Mouse (Mus musculus) MEL (cell line): Measurements from ENCODE around the gene Irak2. TPM values are rescaled to one million over a fixed set of nuclear protein-coding genes. Genes with fewer than 3 reads are reported as not detected.

Experiments used
- DNase-seq: peaks from one replicate; pipeline ENCODE4 v3.0.0; 2011; ENCODE audit warnings: low read depth, low spot score
- H3K27ac ChIP-seq: 2 replicates; pipeline ENCODE4 v1.5.1; 2012; ENCODE audit warnings: low read depth, mild to moderate bottlenecking, control low read depth, low read length, moderate library complexity; ENCODE audit not compliant: control insufficient read depth
- H3K27me3 ChIP-seq, 2 experiments: fragments of 150-350 bp in 1 of 2; sonication (generic) in 1 of 2; 2 replicates each; pipeline ENCODE4 v1.6.1; 2012; ENCODE audit warnings: low read length in 2 of 2, mild to moderate bottlenecking in 2 of 2, improper control_type of control experiment in 1 of 2, moderate library complexity in 1 of 2; ENCODE audit not compliant: insufficient read depth in 2 of 2, control insufficient read depth in 1 of 2
- H3K36me3 ChIP-seq, 2 experiments: 2 replicates each; pipeline ENCODE4 v1.6.1; 2012 to 2014; ENCODE audit warnings: low read length in 2 of 2, improper control_type of control experiment in 1 of 2, inconsistent platforms in 1 of 2, mild to moderate bottlenecking in 1 of 2; ENCODE audit not compliant: insufficient read depth in 2 of 2, control insufficient read depth in 1 of 2
- H3K4me1 ChIP-seq, 2 experiments: fragments of 150-350 bp in 1 of 2; sonication (generic) in 1 of 2; 2 replicates each; pipeline ENCODE4 v1.6.1; 2012; ENCODE audit warnings: low read length in 2 of 2, improper control_type of control experiment in 1 of 2, mild to moderate bottlenecking in 1 of 2; ENCODE audit not compliant: insufficient read depth in 2 of 2, control insufficient read depth in 1 of 2
- H3K4me3 ChIP-seq, 2 experiments: fragments of 150-350 bp in 1 of 2; sonication (generic) in 1 of 2; 2 replicates each; pipeline ENCODE4 v1.5.1; 2012; ENCODE audit warnings: low read depth in 2 of 2, low read length in 2 of 2, mild to moderate bottlenecking in 2 of 2, moderate library complexity in 2 of 2, control low read depth in 1 of 2, improper control_type of control experiment in 1 of 2; ENCODE audit not compliant: control insufficient read depth in 1 of 2, insufficient read depth in 1 of 2
- H3K79me2 ChIP-seq: 2 replicates; pipeline ENCODE4 v1.6.1; 2012; ENCODE audit warnings: mild to moderate bottlenecking, low read length, moderate library complexity; ENCODE audit not compliant: control insufficient read depth, poor library complexity, insufficient read depth
- H3K9ac ChIP-seq: 2 replicates; pipeline ENCODE4 v1.6.1; 2012; ENCODE audit warnings: low read depth, mild to moderate bottlenecking, control low read depth, low read length, moderate library complexity; ENCODE audit not compliant: control insufficient read depth, poor library complexity, severe bottlenecking
- H3K9me3 ChIP-seq: fragments of 150-350 bp; sonication (generic); replicated peaks from 2 replicates; pipeline ENCODE4 v1.6.1; 2012; ENCODE audit warnings: mild to moderate bottlenecking, low read length, improper control_type of control experiment, moderate library complexity; ENCODE audit not compliant: insufficient read depth
- BHLHE40 ChIP-seq: IDR thresholded peaks from 2 replicates; pipeline ENCODE4 v1.6.1; 2012; ENCODE audit warnings: low read depth, mild to moderate bottlenecking, inconsistent platforms, low read length, improper control_type of control experiment, borderline replicate concordance
- CHD1 ChIP-seq: IDR thresholded peaks from 2 replicates; pipeline ENCODE4 v1.6.1; 2012; ENCODE audit warnings: low read depth, mild to moderate bottlenecking, inconsistent platforms, low read length, improper control_type of control experiment
- CHD2 ChIP-seq: IDR thresholded peaks from 2 replicates; pipeline ENCODE4 v1.6.1; 2011; ENCODE audit warnings: low read length, improper control_type of control experiment
- EP300 ChIP-seq, 2 experiments: IDR thresholded peaks; 2 replicates each; pipeline ENCODE4 v1.6.1; 2011; ENCODE audit warnings: improper control_type of control experiment in 2 of 2, low read length in 2 of 2, low read depth in 1 of 2, mild to moderate bottlenecking in 1 of 2
- GABPA ChIP-seq: IDR thresholded peaks from 2 replicates; pipeline ENCODE4 v1.6.1; 2012; ENCODE audit warnings: low read depth, mild to moderate bottlenecking, inconsistent platforms, low read length, improper control_type of control experiment, moderate library complexity
- GATA1 ChIP-seq: IDR thresholded peaks from 2 replicates; pipeline ENCODE4 v1.6.1; 2011; ENCODE audit warnings: low read depth, low read length, improper control_type of control experiment
- HCFC1 ChIP-seq: IDR thresholded peaks from 2 replicates; pipeline ENCODE4 v1.6.1; 2012; ENCODE audit warnings: low read depth, mild to moderate bottlenecking, inconsistent platforms, low read length, improper control_type of control experiment, moderate library complexity
- MAFK ChIP-seq: IDR thresholded peaks from 2 replicates; pipeline ENCODE4 v1.6.1; 2011; ENCODE audit warnings: low read depth, mild to moderate bottlenecking, low read length, improper control_type of control experiment, borderline replicate concordance
- MAX ChIP-seq: IDR thresholded peaks from 2 replicates; pipeline ENCODE4 v1.6.1; 2011; ENCODE audit warnings: low read length, improper control_type of control experiment
- MYC ChIP-seq: IDR thresholded peaks from 2 replicates; pipeline ENCODE4 v1.6.1; 2011; ENCODE audit warnings: low read depth, mild to moderate bottlenecking, low read length, improper control_type of control experiment, moderate library complexity
- NELFE ChIP-seq: IDR thresholded peaks from 2 replicates; pipeline ENCODE4 v1.6.1; 2011; ENCODE audit warnings: low read depth, low read length, improper control_type of control experiment
- NRF1 ChIP-seq: IDR thresholded peaks from 2 replicates; pipeline ENCODE4 v1.6.1; 2014; ENCODE audit warnings: low read depth, mild to moderate bottlenecking, inconsistent platforms, low read length, improper control_type of control experiment, moderate library complexity; ENCODE audit not compliant: poor library complexity, insufficient read depth, severe bottlenecking
- POLR2A ChIP-seq, 2 experiments: IDR thresholded peaks; 2 replicates each; pipeline ENCODE4 v1.6.1; 2011 to 2012; ENCODE audit warnings: low read length in 2 of 2, mild to moderate bottlenecking in 2 of 2, control low read depth in 1 of 2, improper control_type of control experiment in 1 of 2, low read depth in 1 of 2, moderate library complexity in 1 of 2; ENCODE audit not compliant: control insufficient read depth in 1 of 2, insufficient read depth in 1 of 2, poor library complexity in 1 of 2
- POLR2AphosphoS2 ChIP-seq: IDR thresholded peaks from 2 replicates; pipeline ENCODE4 v1.6.1; 2011; ENCODE audit warnings: low read length, improper control_type of control experiment
- POLR2AphosphoS5 ChIP-seq: IDR thresholded peaks from 2 replicates; pipeline ENCODE4 v1.6.1; 2012; ENCODE audit warnings: low read depth, borderline replicate concordance, mild to moderate bottlenecking, inconsistent platforms, low read length, moderate library complexity, mixed read lengths
- RAD21 ChIP-seq: IDR thresholded peaks from 2 replicates; pipeline ENCODE4 v1.6.1; 2011; ENCODE audit warnings: mild to moderate bottlenecking, low read depth, low read length, improper control_type of control experiment
- RCOR1 ChIP-seq: IDR thresholded peaks from 2 replicates; pipeline ENCODE4 v1.6.1; 2012; ENCODE audit warnings: low read depth, mild to moderate bottlenecking, inconsistent platforms, low read length, improper control_type of control experiment
- SIN3A ChIP-seq: IDR thresholded peaks from 2 replicates; pipeline ENCODE4 v1.6.1; 2012; ENCODE audit warnings: low read length, improper control_type of control experiment, inconsistent platforms
- SMC3 ChIP-seq: IDR thresholded peaks from 2 replicates; pipeline ENCODE4 v1.6.1; 2011; ENCODE audit warnings: low read depth, low read length, improper control_type of control experiment
- TAL1 ChIP-seq: IDR thresholded peaks from 2 replicates; pipeline ENCODE4 v1.6.1; 2012; ENCODE audit warnings: mild to moderate bottlenecking, inconsistent platforms, low read length, moderate library complexity, mixed read lengths
- TCF12 ChIP-seq: IDR thresholded peaks from 2 replicates; pipeline ENCODE4 v1.6.1; 2014; ENCODE audit warnings: low read depth, mild to moderate bottlenecking, inconsistent platforms, low read length, improper control_type of control experiment, moderate library complexity
- UBTF ChIP-seq: IDR thresholded peaks from 2 replicates; pipeline ENCODE4 v1.6.1; 2012; ENCODE audit warnings: low read depth, mild to moderate bottlenecking, inconsistent platforms, low read length, improper control_type of control experiment, moderate library complexity, borderline replicate concordance; ENCODE audit not compliant: insufficient read depth
- USF1 ChIP-seq: IDR thresholded peaks from 2 replicates; pipeline ENCODE4 v1.6.1; 2014; ENCODE audit warnings: low read depth, mild to moderate bottlenecking, inconsistent platforms, low read length, improper control_type of control experiment, moderate library complexity
- ZC3H11A ChIP-seq: IDR thresholded peaks from 2 replicates; pipeline ENCODE4 v1.6.1; 2012; ENCODE audit warnings: low read depth, mild to moderate bottlenecking, inconsistent platforms, low read length, improper control_type of control experiment
- ZKSCAN1 ChIP-seq: IDR thresholded peaks from 2 replicates; pipeline ENCODE4 v1.6.1; 2012; ENCODE audit warnings: low read depth, mild to moderate bottlenecking, inconsistent platforms, low read length, improper control_type of control experiment, moderate library complexity
- polyA plus RNA-seq, 2 experiments: library from polyadenylated mRNA; stranded (reverse) in 1 of 2; unstranded in 1 of 2; fragments of >175 nt in 1 of 2; fragments of >200 nt in 1 of 2; gene quantifications; 2 replicates each; pipeline versions ENCODE4 v1.2.1 to v1.2.4; 2012; ENCODE audit warnings: low replicate concordance in 2 of 2, low read depth in 1 of 2; ENCODE audit not compliant: insufficient read length in 2 of 2, insufficient read depth in 1 of 2, missing spikeins in 1 of 2
- total RNA-seq: library from RNA; depleted of rRNA; stranded (reverse); fragments of 300-350 nt; gene quantifications from 2 replicates; pipeline ENCODE4 v1.2.3, GENCODE M21; 2012

Gene Irak2
- total and polyA plus RNA-seq, 3 experiments, result 5.2 to 6.8 TPM; not detected in 1

GRCm38 (mm10) chr6:113608871-113609270 is 29.4 kb upstream of the Irak2 start:
- H3K9ac ChIP-seq, result no peak overlapping the region
- H3K27me3 ChIP-seq, result no peaks in the 10 kb centered on the region
- DNase-seq, result no peak
- H3K4me3 ChIP-seq, result no peak overlapping the region
- H3K9me3 ChIP-seq, result no peaks in the 10 kb centered on the region
- peaks cover 19 to 25% of the 10 kb centered on the region in 2 experiments for H3K36me3 ChIP-seq
- peaks cover 42% of the 10 kb centered on the region for H3K79me2 ChIP-seq
- no peak overlapping the region for H3K27ac ChIP-seq
- TF ChIP-seq BHLHE40 (no peak), NRF1 (no peak), ZKSCAN1 (no peak), RCOR1 (no peak), NELFE (no peak), EP300 (IDR thresholded peaks at IDR 0.05; ENCODE audit: low read depth in 1 of 2, low read length in 2 of 2) (no peak), GATA1 (no peak), CHD2 (no peak), GABPA (no peak), POLR2AphosphoS2 (no peak)
- H3K4me1 ChIP-seq, result peaks cover 3 to 12% of the 10 kb centered on the region in 2 experiments; a peak in 3 of 4 replicates

- Histone ChIP-seq H3K4me3 (no peak overlapping the region), H3K36me3 (peaks cover 19 to 25% of the 10 kb centered on the region in 2 experiments), H3K4me1 (peaks cover 3 to 12% of the 10 kb centered on the region in 2 experiments; a peak in 3 of 4 replicates), H3K9ac (no peak overlapping the region), H3K9me3 (no peaks in the 10 kb centered on the region), H3K79me2 (peaks cover 42% of the 10 kb centered on the region), H3K27ac (no peak overlapping the region), H3K27me3 (no peaks in the 10 kb centered on the region)
- DNase-seq, result no peak
- no peak for TF ChIP-seq ZC3H11A
- no peak for TF ChIP-seq POLR2AphosphoS5
- no peak for TF ChIP-seq TCF12
- TF ChIP-seq CHD1, result no peak
- TF ChIP-seq MYC, result no peak
- no peak for TF ChIP-seq MAFK
- no peak for TF ChIP-seq ZKSCAN1
- TF ChIP-seq TAL1, result no peak
- no peak for TF ChIP-seq EP300 (IDR thresholded peaks at IDR 0.05; ENCODE audit: low read depth in 1 of 2, low read length in 2 of 2)
- TF ChIP-seq SMC3, result no peak
- no peak for TF ChIP-seq SIN3A
- TF ChIP-seq USF1, result no peak
- no peak for TF ChIP-seq MAX
- no peak for TF ChIP-seq UBTF
- TF ChIP-seq POLR2A (IDR thresholded peaks at IDR 0.05; ENCODE audit: control insufficient read depth in 1 of 2, insufficient read depth in 1 of 2, low read depth in 1 of 2, low read length in 2 of 2, poor library complexity in 1 of 2), result no peak
- no peak for TF ChIP-seq GABPA
- TF ChIP-seq RAD21, result no peak
- TF ChIP-seq HCFC1, result no peak
These were observed 29.0 kb upstream of the Irak2 start for GRCm38 (mm10) chr6:113609293-113609692.
